Mouse (Mus musculus) B cell, adult (primary cell): ENCODE data around the gene D7Ertd443e. TPM values are rescaled to one million over a fixed set of nuclear protein-coding genes. Genes with fewer than 3 reads are reported as not detected.

ENCODE experiments used
- total RNA-seq: library from RNA; stranded (reverse); gene quantifications from 4 replicates; pipeline ENCODE4 v1.2.4, GENCODE M21; 2023; ENCODE audit not compliant: inconsistent age

Gene D7Ertd443e
- total RNA-seq, result not detected in 4 replicates

GRCm38 (mm10) chr7:134385561-134385960 lies at the start of gene D7Ertd443e:
Gene D7Ertd443e, minus strand, starts transcription at chr7:134385661.

GRCm38 (mm10) chr7:134231378-134232346 lies 153.8 kb downstream of the D7Ertd443e start, which contains the start of gene Adam12:
Gene Adam12, minus strand, starts transcription at chr7:134232146.

Other genes with a start within 250 kb of the D7Ertd443e start
- not detected in 4 replicates for gene Adam12, start 153.5 kb downstream of the D7Ertd443e start, total RNA-seq